Mouse (Mus musculus) ovary, postnatal 10 days (tissue): ENCODE measurements around the gene Tgfbrap1.
A peak's percentile ranks its signal among the peaks of the same experiment; 100 is the strongest.

ENCODE experiments used
- DNase-seq: peaks from one replicate; pipeline ENCODE4 v3.0.0; 2022; ENCODE audit warnings: low spot score

The Tgfbrap1 gene

DNA sequence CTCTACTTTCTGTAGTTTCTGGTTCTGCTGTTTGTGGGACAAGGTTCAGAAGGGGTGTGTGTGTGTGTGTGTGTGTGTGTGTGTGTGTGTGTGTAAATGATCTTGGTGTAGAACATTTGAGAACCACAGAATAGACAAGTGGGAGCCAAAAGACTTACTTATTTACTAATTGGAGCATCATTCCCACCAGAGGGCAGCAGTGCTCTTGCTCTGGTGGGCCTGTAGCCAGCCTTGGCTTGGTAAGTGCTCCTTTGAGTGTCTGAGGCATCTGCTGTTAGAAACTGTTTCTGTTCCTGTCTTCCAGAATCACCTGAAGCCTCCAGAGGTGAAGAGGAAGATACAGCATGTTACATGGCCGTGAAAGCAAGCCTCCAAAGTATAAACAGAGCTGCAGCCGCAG is 14.4 kb upstream of the Tgfbrap1 start:
- no peak for DNase-seq

DNA sequence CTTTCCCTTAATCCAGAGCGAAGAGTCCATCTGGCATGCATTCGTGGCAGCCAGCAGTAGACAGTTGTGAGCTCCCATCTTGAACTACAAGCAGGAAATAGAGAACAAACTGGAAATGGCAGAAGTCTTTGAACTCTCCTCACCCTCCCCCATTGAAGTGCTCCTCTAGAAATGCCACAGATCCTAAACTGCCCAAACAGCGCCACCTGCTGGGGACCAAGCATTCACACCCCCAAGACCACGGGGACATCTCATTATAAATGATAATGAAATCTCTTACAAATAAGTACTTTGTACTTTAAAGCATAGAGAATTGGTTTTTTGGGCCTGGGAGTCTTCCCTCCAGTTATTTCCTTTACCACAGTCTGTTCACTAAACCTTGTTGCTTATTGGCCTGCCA is 12.1 kb upstream of the Tgfbrap1 start:
- no peak for DNase-seq

DNA sequence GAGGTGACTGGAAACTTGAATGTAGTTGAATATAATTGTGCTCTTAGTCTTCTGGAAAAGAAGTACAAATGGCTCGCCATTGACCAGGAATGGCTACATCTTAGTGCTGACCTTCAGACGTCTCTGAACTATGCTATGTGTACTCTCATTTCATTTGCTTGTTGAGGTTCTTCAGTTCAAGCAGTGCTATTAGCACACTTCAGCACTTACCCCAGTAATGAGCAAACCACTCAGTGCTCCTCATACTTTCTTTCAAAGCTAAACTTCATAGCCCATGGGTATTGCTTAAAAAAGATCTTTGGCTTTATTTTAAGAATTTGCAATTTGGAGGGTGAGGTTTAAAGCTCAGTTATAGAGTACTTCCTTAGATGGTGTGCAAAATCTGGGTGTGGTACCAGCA is 10.3 kb upstream of the Tgfbrap1 start:
- no peak for DNase-seq

DNA sequence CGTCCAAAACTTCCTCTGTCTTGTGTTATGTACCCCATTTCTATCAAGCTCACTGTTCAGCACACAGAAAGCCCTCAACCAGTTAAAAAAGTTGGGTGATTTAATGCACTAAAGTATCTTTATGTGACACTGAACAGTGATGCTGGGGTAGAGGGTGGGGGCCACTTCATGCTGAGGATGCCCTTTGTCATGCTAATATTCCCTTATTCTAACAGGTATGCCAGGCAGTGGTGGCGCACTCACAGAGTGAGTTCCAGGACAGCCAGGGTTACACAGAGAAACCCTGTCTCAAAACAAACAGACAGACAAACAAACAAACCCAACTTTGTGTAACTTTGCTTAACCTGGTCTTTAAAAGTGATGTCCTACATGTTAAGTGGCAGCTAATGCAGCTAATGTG is 4.2 kb downstream of the Tgfbrap1 start:
- DNase-seq: no peak

DNA sequence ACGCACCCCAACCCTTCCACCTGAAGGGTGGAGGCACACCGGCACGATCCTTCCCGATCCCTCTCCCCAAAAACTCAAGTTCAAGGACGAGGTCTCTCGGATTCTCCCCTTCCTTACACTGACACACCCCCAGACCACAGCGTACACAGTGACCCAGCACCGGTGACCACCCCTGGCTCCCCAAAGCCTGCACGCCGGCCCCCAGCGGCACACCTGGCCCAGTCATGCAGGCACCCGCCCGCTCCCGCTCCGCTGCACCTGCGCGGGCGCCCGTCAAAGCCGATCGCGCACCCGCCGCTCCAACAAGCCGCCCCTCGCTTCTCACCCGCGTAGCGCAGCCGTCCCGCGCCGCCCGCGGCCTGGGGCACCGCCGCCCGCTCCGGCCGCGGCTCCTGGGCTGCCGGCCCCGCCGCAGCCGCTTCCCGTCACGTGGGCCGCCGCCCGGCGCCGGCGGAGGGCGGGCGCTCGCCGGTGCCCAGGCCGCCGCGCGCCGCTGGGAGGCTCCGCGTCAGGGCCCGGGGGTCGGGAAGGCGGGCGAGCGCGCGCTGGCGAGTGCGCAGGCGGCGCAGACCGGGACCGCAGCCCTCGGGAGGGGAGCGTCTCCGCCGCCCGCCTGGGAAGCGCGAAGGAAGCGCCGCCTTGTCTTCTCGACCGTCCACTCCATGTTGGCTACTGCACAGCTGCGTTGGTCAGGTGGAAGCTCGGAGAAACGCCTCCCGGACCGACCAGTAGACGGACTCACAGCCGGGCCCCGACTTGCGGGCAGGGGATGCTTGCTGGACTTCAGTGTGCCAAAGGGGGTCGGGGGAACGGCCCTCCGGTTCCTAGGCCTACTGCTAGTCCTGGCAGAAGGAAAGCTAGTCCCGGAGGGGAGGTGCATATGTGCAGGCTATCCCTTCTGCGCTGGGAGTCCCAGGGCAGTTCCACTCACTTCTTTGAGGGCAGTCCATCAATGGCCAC is 6.1 kb downstream of the Tgfbrap1 start:
- peak; percentile 61 for DNase-seq

DNA sequence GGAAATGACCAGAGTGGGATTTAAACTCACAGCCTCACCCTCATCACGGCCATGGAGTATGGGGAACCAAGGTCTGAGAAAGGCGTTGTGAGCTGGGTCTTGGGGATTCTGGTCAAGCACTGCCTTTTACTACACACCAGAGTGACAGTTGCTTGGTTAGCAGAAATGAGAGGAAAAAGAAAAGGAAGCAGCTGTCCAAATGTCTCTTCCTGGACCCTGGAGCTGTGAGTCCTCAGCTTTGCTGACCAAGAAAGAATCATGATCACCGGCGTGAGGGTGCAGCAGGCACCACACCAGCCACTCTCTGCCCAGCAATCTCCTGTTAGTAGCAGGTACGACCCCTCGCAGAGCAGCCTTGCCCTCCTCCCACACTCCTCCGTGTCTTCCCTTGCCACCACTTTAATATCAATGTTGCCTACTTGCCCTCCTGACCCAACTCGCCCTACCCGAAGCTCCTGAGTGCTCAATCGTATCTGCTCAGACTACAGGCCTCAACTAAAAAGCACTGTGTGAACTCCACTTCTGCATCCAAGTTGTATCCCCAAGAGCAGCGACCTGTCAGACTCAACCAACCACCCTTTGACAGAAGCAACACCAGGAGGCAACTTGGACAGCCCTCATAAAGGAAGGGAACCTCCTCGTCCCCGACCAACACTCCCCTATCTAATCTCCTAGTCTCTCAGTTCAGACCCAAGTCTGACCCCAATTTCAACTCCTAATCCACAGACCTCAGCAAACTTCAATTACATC is 7.0 kb downstream of the Tgfbrap1 start:
- DNase-seq: no peak

DNA sequence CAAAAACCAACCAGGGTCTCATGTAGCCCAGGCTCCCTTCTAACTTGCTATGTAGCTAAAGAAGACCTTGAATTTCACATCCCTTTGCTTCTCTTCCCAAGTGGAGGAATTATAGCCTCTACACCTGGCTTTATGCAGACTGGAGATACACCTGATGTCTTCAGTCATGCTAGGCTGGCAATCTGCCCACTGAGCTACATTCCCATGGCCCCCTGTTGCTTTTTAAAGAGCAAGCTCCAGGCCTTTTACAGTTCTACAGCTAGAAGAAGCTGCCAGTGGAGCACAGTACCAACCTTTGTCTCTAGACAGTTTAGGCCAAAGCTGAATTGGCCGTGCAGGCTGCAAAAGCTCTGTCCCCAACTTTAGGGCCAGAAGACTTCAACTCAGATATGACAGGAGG is 8.0 kb downstream of the Tgfbrap1 start:
- DNase-seq: no peak

DNA sequence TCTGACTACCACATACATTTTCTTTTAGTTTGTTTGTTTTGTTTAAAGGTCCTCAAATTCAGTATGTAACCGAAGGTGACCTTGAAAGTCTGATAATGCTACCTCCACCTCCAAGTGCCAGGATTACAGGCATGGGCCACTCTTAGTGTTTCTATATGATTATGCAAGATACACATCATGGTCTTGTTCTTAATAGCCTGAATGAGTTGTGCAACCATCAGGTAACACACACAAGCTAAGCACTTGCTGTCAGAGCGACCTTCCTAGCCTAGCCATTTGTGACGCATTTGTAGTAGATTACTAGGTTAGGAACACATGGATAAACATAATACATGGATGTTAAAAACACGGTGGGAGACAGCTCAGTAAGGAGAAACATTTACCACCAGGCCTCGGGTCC is 15.5 kb downstream of the Tgfbrap1 start:
- DNase-seq: no peak

DNA sequence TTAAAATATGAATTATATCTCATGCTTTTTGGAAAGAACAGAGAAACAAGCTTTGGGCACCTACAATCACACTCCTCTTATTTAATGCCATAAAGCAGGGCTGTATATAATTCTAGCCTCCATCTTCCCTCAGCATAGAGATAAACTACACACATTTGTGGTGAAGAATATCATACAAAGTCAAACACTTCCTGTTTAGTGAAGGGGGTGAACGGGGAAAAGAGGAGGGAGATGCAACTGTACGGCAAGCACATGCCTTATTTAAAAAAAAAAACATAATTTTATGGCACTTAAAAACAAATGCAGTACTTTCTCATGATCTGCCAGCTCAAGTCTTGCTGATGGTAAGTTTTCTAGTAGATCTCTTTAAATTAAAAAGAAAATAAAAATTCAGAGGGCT is 20.3 kb downstream of the Tgfbrap1 start:
- no peak for DNase-seq

DNA sequence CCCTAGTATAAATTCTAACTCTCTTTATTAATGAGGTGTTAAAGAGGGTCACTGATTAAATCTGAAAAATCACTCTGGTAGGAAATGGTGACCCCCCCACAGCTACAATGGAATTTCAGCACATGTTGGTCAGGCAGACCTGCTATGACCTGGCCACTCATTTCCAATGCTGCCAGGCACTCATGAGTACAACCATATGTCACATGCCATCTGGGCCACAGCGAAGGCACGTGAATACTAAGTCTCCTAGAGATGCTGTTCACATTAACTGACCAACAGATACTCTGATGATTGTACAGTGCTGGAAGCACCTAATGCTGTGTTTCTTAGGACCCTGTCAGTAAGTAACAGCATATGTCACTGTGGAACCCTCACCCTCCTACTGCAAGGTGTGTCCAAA is 23.6 kb downstream of the Tgfbrap1 start:
- DNase-seq: no peak

DNA sequence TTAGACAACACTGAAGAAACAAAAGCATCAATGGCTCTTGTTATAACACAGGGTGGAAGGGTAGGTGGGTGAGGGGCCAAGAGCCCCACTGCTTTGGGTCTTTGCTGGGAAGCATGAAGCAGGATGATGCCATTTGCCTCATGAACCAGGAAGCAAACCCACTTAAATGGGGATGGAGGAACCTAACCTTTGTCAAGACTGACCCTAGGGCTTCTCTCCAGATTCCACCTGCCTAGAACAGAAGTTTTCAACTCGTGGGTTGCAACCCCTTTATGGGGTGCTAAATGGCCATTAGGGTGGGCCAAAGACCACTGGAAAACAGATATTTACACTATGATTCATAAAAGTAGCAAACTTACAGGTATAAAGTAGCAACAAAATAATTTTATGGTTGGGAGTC is 25.9 kb downstream of the Tgfbrap1 start:
- no peak for DNase-seq

DNA sequence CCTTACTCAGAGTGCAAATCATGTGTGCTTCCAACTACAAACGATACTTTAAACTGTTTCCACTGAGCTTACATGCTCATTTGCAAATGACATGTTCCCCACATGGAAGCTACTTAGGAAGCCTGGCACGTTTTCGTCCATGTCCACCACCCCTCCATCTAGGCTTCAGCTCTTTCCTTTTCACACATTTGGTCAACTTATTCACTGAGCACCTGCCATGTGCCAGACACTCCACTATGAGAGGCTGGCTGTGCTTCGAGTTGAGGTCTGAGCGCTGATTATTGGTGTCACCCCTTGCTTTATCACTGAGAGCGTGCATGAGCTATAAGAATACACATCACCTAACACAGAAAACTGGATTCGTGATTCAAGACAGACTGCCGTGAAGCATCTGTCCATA is 26.4 kb downstream of the Tgfbrap1 start:
- DNase-seq: no peak

DNA sequence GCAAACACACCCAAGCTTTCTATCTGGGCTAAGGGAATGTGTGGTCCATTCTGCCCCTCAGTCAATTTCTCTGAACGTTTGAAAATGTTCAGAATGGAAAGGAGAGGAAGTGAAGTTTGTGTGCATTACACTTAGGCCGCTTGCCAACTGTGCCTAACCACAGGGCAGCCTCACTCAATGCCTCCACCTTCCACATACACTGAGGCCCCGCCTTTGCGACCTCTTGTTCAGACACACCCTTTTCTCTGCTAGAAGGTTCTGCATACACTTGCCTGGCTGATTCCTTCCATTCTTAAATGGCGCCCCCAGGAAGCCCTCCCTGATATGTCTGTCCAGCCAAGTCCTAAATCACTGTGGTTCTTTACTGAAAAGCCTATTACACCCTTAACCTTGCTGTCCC is 27.7 kb downstream of the Tgfbrap1 start:
- no peak for DNase-seq

DNA sequence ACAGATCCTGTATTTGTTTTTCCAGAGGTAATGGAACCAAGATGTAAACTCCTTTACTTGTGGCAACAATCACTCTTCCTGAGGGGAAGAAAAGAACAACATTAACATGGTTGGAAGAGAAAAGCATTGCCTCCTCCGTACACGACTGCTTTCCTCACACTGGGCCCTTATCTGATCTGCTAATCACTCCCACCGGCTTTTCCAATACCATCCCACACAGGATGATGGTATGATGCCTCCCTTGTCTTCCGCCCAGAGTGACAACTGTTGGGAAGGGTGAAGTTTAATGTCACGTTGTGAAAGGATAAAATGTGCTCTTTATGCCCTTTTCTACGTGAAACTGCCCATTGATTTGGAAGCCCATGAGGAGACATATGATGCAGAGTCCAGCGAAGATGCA is 30.9 kb downstream of the Tgfbrap1 start:
- DNase-seq: no peak

DNA sequence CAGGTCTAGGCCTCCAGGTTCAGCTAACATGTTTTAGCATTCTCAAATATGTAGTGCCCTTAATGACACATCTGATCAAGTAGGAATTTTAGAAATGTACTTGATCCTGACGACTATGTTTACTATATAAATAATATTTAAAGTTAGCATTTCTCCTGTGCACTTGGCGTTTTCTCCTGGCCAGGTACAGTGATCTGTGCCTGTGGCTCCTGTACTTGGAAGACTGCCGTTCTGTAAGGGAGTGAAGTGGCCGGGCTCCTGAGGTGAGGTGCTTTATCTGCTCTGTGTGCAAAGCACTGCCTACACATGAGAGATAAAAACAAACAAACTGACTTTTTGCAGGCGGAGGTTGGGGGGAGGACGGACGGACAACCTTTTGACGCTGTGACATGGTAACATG is 31.9 kb downstream of the Tgfbrap1 start:
- no peak for DNase-seq

DNA sequence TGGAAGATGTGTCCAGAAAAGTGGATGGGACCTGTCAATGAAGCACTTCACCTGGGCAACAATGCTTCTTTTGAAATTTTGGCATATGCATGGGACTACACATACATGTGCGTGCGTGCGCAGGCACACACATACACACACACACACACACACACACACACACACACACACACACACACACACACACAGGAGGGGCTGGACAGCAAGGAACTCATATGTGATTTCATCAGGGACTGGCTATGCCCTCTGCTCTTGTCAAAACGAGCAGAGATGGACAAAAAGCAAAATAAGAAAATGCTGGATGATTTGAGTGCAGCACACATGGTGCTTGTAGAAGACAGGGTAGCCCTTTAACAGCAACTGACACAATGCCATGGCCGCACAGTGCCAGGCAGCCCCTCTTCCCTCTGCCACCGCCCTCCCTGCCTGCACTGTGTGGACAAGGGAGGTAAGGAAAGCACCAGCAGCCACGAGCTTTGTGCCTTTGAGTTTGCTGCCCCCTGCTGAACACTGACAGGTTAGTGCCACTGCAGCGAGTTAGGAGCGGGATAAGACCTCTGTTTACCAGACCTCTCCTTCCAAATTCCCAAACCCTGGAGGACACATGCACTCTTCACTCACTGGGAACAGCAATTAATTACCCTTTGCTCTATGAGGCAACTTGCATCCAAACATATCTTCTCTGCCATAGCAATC is 32.7 kb downstream of the Tgfbrap1 start:
- peak; percentile 18 for DNase-seq

DNA sequence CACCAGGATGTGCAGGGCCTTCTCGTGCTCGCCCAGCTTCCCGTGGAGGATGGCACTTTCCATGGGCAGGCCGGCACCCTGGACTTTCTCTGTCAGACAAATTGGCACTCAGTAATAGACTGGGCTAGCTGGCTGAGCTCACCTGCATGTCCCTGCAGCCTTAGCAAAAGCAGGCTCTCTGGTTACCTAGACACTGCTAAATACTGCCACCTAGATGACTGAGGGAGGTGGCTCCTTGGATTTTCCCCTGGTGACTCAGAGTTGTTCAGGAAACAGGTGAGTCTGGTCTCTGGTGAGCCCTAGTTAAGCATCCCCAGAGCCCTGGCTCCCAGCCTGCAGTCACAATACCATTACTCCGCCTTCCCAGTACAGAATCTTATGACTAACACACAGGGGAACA is 46.5 kb downstream of the Tgfbrap1 start:
- DNase-seq: no peak

DNA sequence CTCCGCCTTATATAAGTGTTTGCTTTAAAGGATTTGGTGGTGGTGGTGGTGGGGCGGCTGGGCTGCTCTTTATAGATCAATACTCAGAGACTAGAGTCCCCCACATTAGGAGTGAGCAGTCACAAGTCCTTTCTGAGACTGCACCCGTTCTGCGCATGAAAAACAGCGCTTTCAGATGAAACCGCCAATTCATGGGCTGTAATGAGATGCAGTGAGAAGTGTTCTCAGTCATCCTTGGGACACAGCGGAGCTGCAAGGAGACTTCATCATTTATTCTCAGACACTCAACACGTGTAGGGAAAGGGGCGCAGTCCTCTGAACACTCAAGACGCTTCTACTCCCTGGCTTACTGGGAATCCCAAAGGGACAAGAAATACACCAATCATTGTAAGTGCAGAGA is 50.6 kb downstream of the Tgfbrap1 start:
- DNase-seq: no peak

DNA sequence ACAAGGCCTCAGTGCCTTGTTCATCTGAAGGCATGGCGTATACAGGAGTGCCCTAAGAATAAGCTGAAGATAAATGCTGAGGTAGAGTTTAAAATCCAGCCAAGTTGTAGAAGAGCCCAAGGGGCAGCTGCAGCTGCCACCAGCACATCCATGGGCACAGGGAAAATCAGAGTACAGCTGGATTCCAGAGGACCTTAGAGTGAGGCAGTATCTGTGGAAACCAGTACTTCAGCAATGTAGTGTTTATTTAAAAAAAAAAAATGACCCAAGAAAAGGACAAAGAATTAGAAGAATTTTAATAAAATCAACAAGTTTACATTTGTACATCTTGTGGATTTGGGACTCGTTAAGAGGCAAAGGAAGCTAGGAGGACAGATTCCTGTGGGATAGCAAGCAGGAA is 51.4 kb downstream of the Tgfbrap1 start:
- no peak for DNase-seq

DNA sequence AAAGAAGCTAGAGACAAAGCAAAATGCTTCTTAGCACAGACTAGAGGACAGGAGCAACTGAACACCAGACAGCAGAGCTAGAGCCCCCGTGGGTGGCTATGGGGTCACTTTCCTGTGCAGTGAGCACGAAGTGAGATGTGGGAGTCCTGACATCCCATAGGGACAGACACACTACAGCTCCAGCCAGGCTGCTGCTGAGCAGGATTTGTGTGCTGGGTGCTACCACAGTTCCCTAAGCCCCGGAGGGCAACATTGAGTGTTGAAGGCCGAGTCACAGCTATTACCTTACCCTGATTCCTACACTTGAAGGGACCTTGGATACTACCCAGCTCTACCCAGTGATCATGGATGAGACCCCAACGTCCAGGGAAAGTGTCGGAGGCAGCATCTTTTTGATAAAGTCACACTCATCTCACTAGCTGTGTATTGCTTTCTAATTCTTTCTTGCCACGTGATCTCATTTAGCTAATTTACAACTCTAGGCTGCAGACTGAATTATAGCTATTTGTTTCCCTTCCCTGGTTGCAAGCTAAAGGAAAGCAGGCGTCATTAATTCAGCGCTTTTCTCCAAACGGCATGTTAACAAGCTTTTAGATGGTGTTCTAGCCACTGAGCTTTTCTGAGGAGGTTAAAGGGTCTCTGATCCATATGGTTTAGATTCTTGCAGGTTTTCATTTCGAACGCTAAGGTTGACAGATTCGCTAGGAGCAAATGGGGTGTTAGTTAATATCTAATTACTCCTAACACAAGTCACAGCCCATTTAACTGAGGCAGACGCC is 53.0 kb downstream of the Tgfbrap1 start:
- DNase-seq: no peak

DNA sequence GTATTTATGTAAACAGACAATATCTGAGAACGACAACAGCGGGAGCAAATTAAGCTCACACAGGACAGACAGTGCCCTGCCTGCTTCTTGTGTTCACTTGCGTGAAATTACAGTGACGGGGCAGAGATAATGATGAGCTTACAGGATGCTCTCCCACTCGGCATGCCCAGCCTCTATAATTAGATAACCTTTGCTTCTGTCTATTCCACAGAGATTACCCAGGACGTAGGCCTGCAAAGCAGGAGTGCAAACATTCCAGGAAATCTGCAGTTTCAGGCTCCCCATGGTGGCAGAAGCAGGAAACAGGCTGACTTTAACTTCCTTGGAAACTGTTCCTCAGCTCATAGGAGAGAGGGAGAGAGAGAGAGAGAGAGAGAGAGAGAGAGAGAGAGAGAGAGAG is 56.2 kb downstream of the Tgfbrap1 start:
- DNase-seq: no peak

DNA sequence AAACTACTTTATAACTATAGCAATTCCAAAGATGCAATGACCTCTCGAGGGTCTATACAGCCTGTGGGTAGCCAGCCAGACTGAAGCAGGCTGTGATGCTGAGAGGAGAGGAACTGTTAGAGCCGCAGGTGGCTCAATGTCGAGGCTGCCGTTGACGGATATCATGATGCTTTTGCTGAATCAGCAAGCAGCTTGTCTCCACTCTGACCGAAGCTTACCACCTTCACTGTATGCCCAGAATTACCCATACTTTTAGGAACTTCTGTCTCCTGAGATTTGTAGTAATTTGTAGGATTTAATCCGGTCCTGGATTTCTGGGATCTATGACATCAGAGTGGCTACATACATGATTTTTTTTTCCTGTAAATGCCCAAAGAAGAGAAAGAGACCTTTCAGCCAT is 62.4 kb downstream of the Tgfbrap1 start:
- no peak for DNase-seq
